Mouse (Mus musculus) myocyte (in vitro differentiated cells): ENCODE results near the gene Gm49510.

Experiments
- POLR2A ChIP-seq: IDR thresholded peaks from one replicate; pipeline ENCODE4 v1.6.1; 2011; ENCODE audit warnings: low read depth, mild to moderate bottlenecking, control low read depth, moderate library complexity; ENCODE audit not compliant: insufficient read length
- POLR2AphosphoS2 ChIP-seq: IDR thresholded peaks from one replicate; pipeline ENCODE4 v1.6.1; 2011; ENCODE audit warnings: low read depth, control low read depth; ENCODE audit not compliant: insufficient read length
- TCF12 ChIP-seq: IDR thresholded peaks from one replicate; pipeline ENCODE4 v1.6.1; 2011; ENCODE audit warnings: mild to moderate bottlenecking, control low read depth; ENCODE audit not compliant: poor library complexity, insufficient read depth, severe bottlenecking
- TCF3 ChIP-seq: IDR thresholded peaks from one replicate; pipeline ENCODE4 v1.6.1; 2011; ENCODE audit warnings: low read depth, control low read depth; ENCODE audit not compliant: insufficient read length

GRCm38 (mm10) chr15:78875537-78875936 is 23.9 kb upstream of the Gm49510 start:
- TF ChIP-seq POLR2A (no peak), POLR2AphosphoS2 (no peak), TCF12 (no peak), TCF3 (no peak)
